Mouse (Mus musculus): ENCODE results near the gene Rpp21.
"Not testable (repeated sequence)": the region's sequence is repeated elsewhere in the genome, so short reads cannot be mapped to it uniquely, and the experiment has no call there.

Rpp21 gene

DNA sequence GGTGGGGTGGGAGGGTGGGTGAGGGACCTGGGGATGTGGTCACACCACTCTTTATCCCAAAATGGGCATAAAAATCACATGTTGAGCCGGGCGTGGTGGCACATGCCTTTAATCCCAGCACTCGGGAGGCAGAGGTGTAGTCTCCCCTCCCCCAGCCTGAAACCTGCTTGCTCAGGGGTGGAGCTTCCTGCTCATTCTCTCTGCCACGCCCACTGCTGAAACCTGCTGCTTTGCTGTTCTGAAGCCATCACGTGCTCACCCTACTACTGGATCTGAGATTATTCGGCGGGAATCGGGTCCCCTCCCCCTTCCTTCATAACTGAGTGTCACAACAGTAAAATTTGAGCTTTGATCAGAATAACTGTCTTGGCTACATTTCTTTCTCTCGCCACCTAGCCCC lies 22.6 kb downstream of the Rpp21 start:
- not testable (repeated sequence) for DNase-seq (ENCODE audit: low read depth, low spot score)

DNA sequence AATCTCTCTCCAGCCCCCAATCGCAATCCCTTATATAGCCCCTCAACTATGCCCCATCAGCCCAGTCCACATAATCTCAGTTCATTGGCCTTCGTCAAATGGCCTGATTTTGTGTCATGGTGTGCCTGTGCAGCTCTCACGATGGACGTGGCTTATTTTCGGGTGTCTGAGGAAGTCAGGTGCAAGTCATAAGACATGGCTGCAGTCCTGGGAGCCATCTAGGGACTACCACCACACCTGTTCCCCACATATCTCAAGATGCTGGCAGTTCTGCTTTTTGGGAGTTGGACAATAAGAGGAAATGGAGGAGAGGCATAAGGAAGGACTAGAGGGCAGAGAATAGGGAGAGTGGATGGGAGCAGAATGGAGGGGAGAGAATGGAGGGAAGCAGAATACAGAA lies 24.3 kb downstream of the Rpp21 start:
- no peak for DNase-seq (ENCODE audit: low read depth, low spot score)

DNA sequence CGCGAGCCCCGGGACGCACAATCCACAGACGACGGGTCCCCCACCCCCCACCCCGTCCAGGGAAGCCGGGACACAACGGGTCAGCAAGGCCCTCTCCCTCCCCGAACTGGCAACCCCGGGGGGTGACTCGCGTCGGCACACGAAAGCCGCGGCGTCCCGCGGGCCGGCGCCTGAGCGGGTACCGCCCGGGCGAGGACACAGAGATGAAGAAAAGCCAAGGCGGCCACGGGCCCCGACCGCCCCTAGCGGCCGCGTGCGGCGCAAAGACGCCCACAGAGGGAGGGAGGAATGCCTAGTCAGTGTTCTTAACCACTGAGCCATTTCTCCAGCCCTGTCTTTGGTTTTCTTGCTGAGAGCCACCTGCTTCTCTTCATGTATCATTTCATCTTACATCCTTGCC lies 26.6 kb downstream of the Rpp21 start:
- DNase-seq (ENCODE audit: low read depth, low spot score), result peak; percentile 79

DNA sequence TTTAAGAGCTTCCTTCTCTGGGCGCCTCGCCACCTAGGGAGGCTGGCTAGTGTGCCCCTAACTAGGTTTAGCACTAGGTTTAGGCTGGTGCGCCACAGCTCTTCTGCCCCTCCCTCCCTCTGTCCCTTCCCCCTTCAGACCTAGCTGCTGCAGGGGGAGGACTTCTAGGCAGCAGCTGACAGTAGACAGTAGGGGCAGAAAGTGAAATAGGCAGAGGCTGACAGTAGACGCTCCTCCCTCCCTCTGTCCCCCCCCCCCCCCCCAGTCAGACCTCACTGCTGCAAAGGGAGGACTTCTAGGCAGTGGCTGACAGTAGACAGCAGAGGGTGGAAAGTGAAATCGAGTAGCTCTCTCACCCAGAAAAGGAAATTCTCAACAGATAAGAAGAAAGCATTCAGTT lies 28.8 kb downstream of the Rpp21 start:
- DNase-seq (ENCODE audit: low read depth, low spot score), result no peak

DNA sequence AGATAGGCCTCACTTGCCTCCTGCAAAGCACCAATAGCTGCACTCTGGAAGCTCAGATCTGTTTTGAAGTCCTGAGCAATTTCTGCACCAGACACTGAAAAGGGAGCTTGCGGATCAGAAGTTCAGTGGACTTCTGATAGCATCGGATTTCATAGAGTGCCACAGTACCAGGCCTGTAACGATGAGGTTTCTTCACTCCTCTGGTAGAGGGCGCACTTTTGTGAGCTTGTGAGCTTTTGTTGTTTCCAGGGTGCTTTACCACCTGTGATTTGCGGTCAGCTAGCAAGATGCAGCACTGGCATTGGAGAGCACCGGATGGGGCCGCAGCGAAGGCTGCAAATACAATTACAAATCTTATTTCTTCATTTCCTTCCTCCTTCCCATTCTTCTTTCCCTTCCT lies 30.9 kb downstream of the Rpp21 start:
- no peak for DNase-seq (ENCODE audit: low read depth, low spot score)

DNA sequence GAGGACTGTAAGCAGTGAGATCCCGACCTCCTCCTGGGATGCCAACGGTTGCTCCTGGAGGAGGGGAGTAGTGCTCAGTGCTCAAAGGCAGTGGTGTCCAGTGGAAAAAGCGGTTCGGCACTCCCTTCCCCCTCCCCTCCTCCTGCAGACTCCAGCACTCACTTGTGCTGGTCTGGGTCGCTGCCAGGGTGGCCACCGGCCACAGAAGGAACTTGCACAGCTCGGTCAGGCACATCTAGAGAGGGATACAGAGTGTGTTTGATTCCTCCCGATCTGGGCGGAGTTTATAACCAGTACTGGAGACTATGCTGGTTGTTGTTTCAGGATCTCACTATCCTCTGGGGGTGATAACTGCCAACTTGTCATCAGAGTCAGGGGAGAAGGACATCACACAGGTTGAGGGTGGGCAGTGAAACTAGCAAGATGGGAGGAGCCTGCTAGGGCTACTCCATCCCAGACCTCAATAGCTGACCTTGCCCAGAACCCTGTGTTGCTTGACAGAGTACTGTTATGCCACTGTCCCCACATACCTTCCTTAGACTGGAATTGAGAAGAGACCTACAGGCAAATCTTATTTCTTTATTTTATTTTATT lies 32.5 kb downstream of the Rpp21 start:
- DNase-seq (ENCODE audit: low read depth, low spot score), result no peak

DNA sequence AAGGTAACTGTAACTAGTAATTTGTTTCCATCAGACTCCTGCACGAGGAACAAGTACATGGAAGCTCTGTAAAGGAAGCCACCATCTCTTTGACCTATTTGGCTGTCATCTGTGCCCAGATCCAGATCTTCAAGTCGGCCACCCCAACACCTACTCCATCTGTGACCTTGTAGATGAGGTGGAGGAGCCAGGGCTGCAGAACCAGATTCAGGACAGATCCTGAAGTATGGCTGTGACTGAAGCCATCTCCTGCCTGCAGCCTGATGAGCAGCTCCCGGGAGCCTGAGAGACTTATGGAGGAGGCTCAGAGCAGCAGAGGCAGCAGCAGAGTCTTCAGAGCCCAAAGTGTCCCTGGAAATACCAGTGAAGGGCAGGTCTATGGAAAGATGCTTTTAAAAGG lies 33.4 kb downstream of the Rpp21 start:
- DNase-seq (ENCODE audit: low read depth, low spot score), result no peak

DNA sequence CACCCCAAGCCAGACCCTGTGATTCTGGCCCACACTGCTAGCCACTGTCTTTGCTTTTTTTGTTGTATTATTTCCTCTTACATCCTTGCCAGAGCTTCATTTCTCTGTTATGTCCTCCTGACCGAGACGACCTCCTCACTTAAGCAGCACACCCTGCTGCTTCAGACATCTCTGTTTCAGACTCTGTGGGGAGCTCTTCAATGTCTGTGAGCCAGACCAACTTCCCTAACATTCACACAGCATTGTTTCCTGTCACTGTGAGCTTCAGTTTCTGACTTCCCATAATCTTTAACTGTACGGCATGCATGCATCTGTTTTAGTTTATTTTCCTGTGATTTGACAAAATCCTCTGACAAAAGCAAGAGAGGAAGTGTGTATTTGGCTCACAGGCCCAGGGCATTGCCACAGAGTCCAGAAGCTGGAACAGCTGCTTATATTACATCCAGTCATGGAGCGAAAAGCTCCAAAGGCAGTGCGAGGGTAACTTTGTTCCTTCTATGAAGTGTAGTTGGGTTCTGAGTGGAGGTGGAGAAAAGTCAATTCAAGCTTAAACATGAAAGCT lies 39.2 kb downstream of the Rpp21 start:
- DNase-seq (ENCODE audit: low read depth, low spot score), result no peak

DNA sequence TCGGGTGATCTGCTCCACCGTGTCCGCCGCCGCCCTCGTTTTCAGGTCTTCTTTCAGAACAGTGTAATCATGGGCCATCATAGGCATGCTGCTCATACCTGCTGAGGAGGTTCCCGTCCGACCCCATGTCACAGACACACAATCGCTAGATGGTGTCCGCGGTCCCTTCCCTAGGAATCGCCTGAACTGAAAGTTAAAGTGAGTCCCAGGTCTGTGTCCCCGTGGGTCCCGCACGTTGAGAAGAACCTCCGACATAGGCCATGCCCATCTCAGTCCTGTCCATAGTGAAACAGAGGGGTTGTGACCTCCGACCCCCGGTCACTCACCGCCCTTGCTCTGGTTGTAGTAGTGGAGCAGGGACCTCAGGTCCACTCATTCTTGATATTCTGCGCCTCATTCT lies 42.3 kb downstream of the Rpp21 start:
- no peak for DNase-seq (ENCODE audit: low read depth, low spot score)

DNA sequence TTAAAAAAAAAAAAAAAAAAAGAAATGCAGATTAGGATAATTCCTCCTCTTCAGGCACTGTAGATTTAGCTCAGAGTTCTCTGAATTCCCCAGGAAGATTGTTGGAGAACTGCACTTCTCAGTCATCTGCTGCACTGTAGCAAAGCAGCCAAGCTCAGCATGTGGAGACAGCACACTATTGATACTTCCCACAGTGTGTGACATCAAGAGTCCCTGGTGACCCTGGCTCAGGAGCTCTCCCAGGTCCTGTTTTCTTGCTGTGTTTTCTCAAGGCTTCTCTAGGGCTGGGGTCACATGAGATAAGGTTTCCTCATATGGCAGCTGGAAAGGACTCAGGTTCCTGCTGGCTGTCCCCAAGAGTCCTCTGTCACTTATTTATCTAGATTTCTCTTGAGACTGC lies 51.0 kb downstream of the Rpp21 start:
- DNase-seq (ENCODE audit: low read depth, low spot score), result no peak

DNA sequence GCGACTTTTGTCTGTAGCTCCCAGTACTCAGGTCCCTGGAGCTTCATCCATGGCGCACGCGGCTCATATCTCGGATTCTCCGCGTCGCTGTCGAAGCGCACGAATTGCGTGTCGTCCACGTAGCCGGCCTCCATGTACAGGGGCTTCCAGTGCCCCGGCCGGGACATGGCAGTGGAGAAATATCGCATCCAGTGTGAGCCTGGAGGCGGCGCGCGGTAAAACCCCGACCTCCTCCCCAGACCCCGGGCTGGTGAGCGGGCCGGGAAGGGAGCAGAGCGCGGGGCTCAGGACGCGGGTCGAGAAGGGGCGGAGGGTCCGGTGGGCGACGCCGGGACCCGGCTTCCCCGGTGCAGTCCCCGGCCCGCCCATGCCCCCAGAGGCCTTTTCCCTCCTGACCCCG lies 52.0 kb downstream of the Rpp21 start:
- no peak for DNase-seq (ENCODE audit: low read depth, low spot score)
